Mouse (Mus musculus) midbrain, embryonic 16.5 days (tissue): ENCODE data around the gene Golm1. TPM values are rescaled to one million over a fixed set of nuclear protein-coding genes. Genes with fewer than 3 reads are reported as not detected.

Experiments used
- ATAC-seq: fragments of 200-750 bp; cut with Nextera tagmentation; 2 replicates; pipeline ENCODE4 v1.8.0; 2017; ENCODE audit warnings: moderate TSS enrichment
- H3K27ac ChIP-seq: fragments of 300-500 bp; sonication (generic); 2 replicates; pipeline ENCODE4 v1.5.1; 2014; ENCODE audit warnings: mild to moderate bottlenecking, low read length, mixed read lengths
- H3K27me3 ChIP-seq: fragments of 300-500 bp; sonication (generic); 2 replicates; pipeline ENCODE4 v1.6.1; 2014; ENCODE audit warnings: low read depth, low read length, mixed read lengths; ENCODE audit not compliant: control insufficient read depth, insufficient read depth
- H3K36me3 ChIP-seq: fragments of 300-500 bp; sonication (generic); 2 replicates; pipeline ENCODE4 v1.6.1; 2014; ENCODE audit warnings: mild to moderate bottlenecking, low read length, moderate library complexity, mixed read lengths; ENCODE audit not compliant: control insufficient read depth, insufficient read depth
- H3K4me1 ChIP-seq: fragments of 300-500 bp; sonication (generic); 2 replicates; pipeline ENCODE4 v1.6.1; 2014; ENCODE audit warnings: mild to moderate bottlenecking, low read length, mixed read lengths; ENCODE audit not compliant: control insufficient read depth, insufficient read depth
- H3K4me2 ChIP-seq: fragments of 300-500 bp; sonication (generic); 2 replicates; pipeline ENCODE4 v1.6.1; 2014; ENCODE audit warnings: mild to moderate bottlenecking, low read length, mixed read lengths
- H3K4me3 ChIP-seq: fragments of 300-500 bp; sonication (generic); 2 replicates; pipeline ENCODE4 v1.5.1; 2014; ENCODE audit warnings: low read depth, mild to moderate bottlenecking, low read length, moderate library complexity, mixed read lengths
- H3K9ac ChIP-seq: fragments of 300-500 bp; sonication (generic); 2 replicates; pipeline ENCODE4 v1.6.1; 2014; ENCODE audit warnings: low read depth, low read length, mixed read lengths
- H3K9me3 ChIP-seq: fragments of 300-500 bp; sonication (generic); replicated peaks from 2 replicates; pipeline ENCODE4 v1.6.1; 2014; ENCODE audit warnings: mild to moderate bottlenecking, low read length, mixed read lengths; ENCODE audit not compliant: control insufficient read depth, poor library complexity, severe bottlenecking
- WGBS: fragments of 180-500 bp; shearing (Covaris S2); extraction: QIAGEN DNeasy Blood & Tissue Kit; methylation state at CpG from one replicate; pipeline ENCODE4 v1.1.7; 2014; 5-methylcytosine and 5-hydroxymethylcytosine counted together
- polyA plus RNA-seq: library from polyadenylated mRNA; unstranded; fragments of >200 nt; fragmentation: Nextera tagmentation; extraction: Ambion mirVana; gene quantifications from 2 replicates; pipeline ENCODE4 v1.2.1, GENCODE M21; 2015

Gene Golm1
- polyA plus RNA-seq, 1 experiment from 2014 or later: 18.4 TPM

GRCm38 (mm10) chr13:59671521-59671920, 4.1 kb downstream of the Golm1 start:
- Histone ChIP-seq H3K4me3 (no peak overlapping the region), H3K9ac (no peak overlapping the region), H3K9me3 (no peaks in the 10 kb centered on the region), H3K4me2 (no peak overlapping the region), H3K4me1 (peaks cover 19% of the 10 kb centered on the region), H3K36me3 (no peaks in the 10 kb centered on the region), H3K27me3 (no peaks in the 10 kb centered on the region), H3K27ac (no peak overlapping the region)
- 62% methylated on average over 2 of the region's 2 CpGs for WGBS
- no peak for ATAC-seq

GRCm38 (mm10) chr13:59669946-59670345, 5.7 kb downstream of the Golm1 start:
- Histone ChIP-seq H3K9ac (no peak overlapping the region), H3K4me1 (peaks cover 19% of the 10 kb centered on the region), H3K9me3 (no peaks in the 10 kb centered on the region), H3K4me2 (no peak overlapping the region), H3K27ac (no peak overlapping the region; the same call in 1 of the 2 replicates), H3K27me3 (no peaks in the 10 kb centered on the region), H3K36me3 (no peaks in the 10 kb centered on the region), H3K4me3 (no peak overlapping the region)
- WGBS: 86% methylated on average over 10 of the region's 10 CpGs
- no peak for ATAC-seq

- Histone ChIP-seq H3K36me3 (peaks cover 5% of the 10 kb centered on the region), H3K27ac (no peak overlapping the region), H3K27me3 (no peaks in the 10 kb centered on the region), H3K4me2 (no peak overlapping the region), H3K9me3 (no peaks in the 10 kb centered on the region), H3K4me1 (peaks cover 9% of the 10 kb centered on the region), H3K4me3 (no peak overlapping the region), H3K9ac (no peak overlapping the region)
- WGBS: 85% methylated on average over 11 of the region's 11 CpGs
- ATAC-seq: no peak
These were observed 7.0 kb downstream of the Golm1 start for GRCm38 (mm10) chr13:59668501-59669093.

GRCm38 (mm10) chr13:59667763-59668162, 7.8 kb downstream of the Golm1 start:
- Histone ChIP-seq H3K9me3 (no peaks in the 10 kb centered on the region), H3K9ac (no peak overlapping the region), H3K27ac (no peak overlapping the region), H3K27me3 (no peaks in the 10 kb centered on the region), H3K36me3 (peaks cover 8% of the 10 kb centered on the region), H3K4me1 (peaks cover 4% of the 10 kb centered on the region; the same call in 1 of the 2 replicates), H3K4me2 (no peak overlapping the region), H3K4me3 (no peak overlapping the region)
- WGBS: 88% methylated on average over 5 of the region's 5 CpGs
- ATAC-seq: no peak

- Histone ChIP-seq H3K4me3 (no peak overlapping the region), H3K36me3 (peaks cover 11% of the 10 kb centered on the region), H3K9me3 (no peaks in the 10 kb centered on the region), H3K27ac (no peak overlapping the region), H3K27me3 (no peaks in the 10 kb centered on the region), H3K9ac (no peak overlapping the region), H3K4me1 (no peaks in the 10 kb centered on the region), H3K4me2 (no peak overlapping the region)
- WGBS: 91% methylated on average over 19 of the region's 19 CpGs
- no peak for ATAC-seq
These were observed 11.5 kb downstream of the Golm1 start for GRCm38 (mm10) chr13:59663939-59664712.

GRCm38 (mm10) chr13:59661966-59662365, 13.6 kb downstream of the Golm1 start:
- no peaks in the 10 kb centered on the region for H3K4me1 ChIP-seq
- no peaks in the 10 kb centered on the region for H3K27me3 ChIP-seq
- no peak overlapping the region for H3K4me3 ChIP-seq
- ATAC-seq: no peak
- H3K9ac ChIP-seq: no peak overlapping the region
- H3K36me3 ChIP-seq: peaks cover 11% of the 10 kb centered on the region
- no peak overlapping the region for H3K27ac ChIP-seq
- H3K4me2 ChIP-seq: no peak overlapping the region
- 96% methylated on average over 12 of the region's 12 CpGs for WGBS
- no peaks in the 10 kb centered on the region for H3K9me3 ChIP-seq

GRCm38 (mm10) chr13:59661387-59661786, 14.2 kb downstream of the Golm1 start:
- WGBS: 93% methylated on average over 8 of the region's 8 CpGs
- Histone ChIP-seq H3K9ac (no peak overlapping the region), H3K27me3 (no peaks in the 10 kb centered on the region), H3K9me3 (no peaks in the 10 kb centered on the region), H3K4me1 (no peaks in the 10 kb centered on the region; the same call in 1 of the 2 replicates), H3K4me2 (no peak overlapping the region), H3K4me3 (no peak overlapping the region), H3K36me3 (peaks cover 11% of the 10 kb centered on the region), H3K27ac (no peak overlapping the region)
- no peak for ATAC-seq

- ATAC-seq: no peak
- H3K4me3 ChIP-seq: no peak overlapping the region
- no peaks in the 10 kb centered on the region for H3K9me3 ChIP-seq
- H3K9ac ChIP-seq: no peak overlapping the region
- no peaks in the 10 kb centered on the region for H3K27me3 ChIP-seq
- 96% methylated on average over 3 of the region's 3 CpGs for WGBS
- no peak overlapping the region for H3K4me2 ChIP-seq
- no peaks in the 10 kb centered on the region; the same call in 1 of the 2 replicates for H3K4me1 ChIP-seq
- H3K36me3 ChIP-seq: peaks cover 11% of the 10 kb centered on the region
- H3K27ac ChIP-seq: no peak overlapping the region
These were observed 15.2 kb downstream of the Golm1 start for GRCm38 (mm10) chr13:59660371-59660770.

- ATAC-seq: no peak
- Histone ChIP-seq H3K4me3 (no peak overlapping the region), H3K27ac (no peak overlapping the region), H3K9ac (no peak overlapping the region), H3K36me3 (peaks cover 2% of the 10 kb centered on the region; the same call in 1 of the 2 replicates), H3K27me3 (no peaks in the 10 kb centered on the region), H3K4me2 (no peak overlapping the region), H3K4me1 (peaks cover 8% of the 10 kb centered on the region; the same call in 1 of the 2 replicates), H3K9me3 (no peaks in the 10 kb centered on the region)
- 78% methylated on average over 5 of the region's 5 CpGs for WGBS
These were observed 17.8 kb downstream of the Golm1 start for GRCm38 (mm10) chr13:59657781-59658180.
